Mouse (Mus musculus) adrenal gland, postnatal 4 days (tissue): ENCODE measurements around the gene Brwd3. TPM values are rescaled to one million over a fixed set of nuclear protein-coding genes. Genes with fewer than 3 reads are reported as not detected.

Source experiments
- total RNA-seq, 2 experiments: library from RNA; stranded (reverse); gene quantifications; 2 replicates each; pipeline ENCODE4 v1.2.3; 2021

Gene Brwd3
- total RNA-seq, 2 experiments from 2014 or later, result 14.2 to 14.8 TPM

Other genes starting within 250 kb of the Brwd3 start
- gene Gm379, start 169.5 kb downstream of the Brwd3 start, total RNA-seq, result under 1 TPM in 1 of 2 experiments, not detected in 1; 0.37 TPM
- 10 to 100 TPM; 12.8 to 16.1 TPM for gene Hmgn5, start 179.0 kb upstream of the Brwd3 start, total RNA-seq